ENCODE assay signal across 11 mouse cellular contexts in genomic region chr3:97938814-97939526, GRCm38 (mm10). TPM values are rescaled to one million over a fixed set of nuclear protein-coding genes. Genes with fewer than 3 reads are reported as not detected.
DNase-seq lines count a peak whose midpoint lies in the region; ATAC-seq and TF ChIP-seq lines count a peak whose summit lies in the region.
"Had no signal": no experiment of that assay in that cellular context is flagged by ENCODE, and none has a peak within 500 bp of the region (broad histone marks: within the 10 kb centered on the region; RNA-seq: fewer than 3 reads in every experiment).

No protein-coding gene starts in this region.

- H3K4me3 ChIP-seq in midbrain, embryonic 10.5 days = peak overlapping the region; percentile 34
- H3K4me3 ChIP-seq in midbrain, postnatal 0 days (ENCODE audit: low read depth, low read length) = no peak overlapping the region
- H3K4me3 ChIP-seq in forebrain, embryonic 12.5 days (replicated peaks) = no peak overlapping the region
- H3K4me3 ChIP-seq in liver, embryonic 12.5 days = no peak overlapping the region
- H3K4me3 ChIP-seq in stomach, embryonic 16.5 days (replicated peaks; ENCODE audit: low read length) = no peak overlapping the region
- H3K4me3 ChIP-seq: heart, embryonic 15.5 days had no signal

- peaks cover 39% of the 10 kb centered on the region for H3K27me3 ChIP-seq in midbrain, embryonic 10.5 days (ENCODE audit: low read depth, poor library complexity, severe bottlenecking)
- no peaks in the 10 kb centered on the region; the same call in 1 of the 2 replicates for H3K27me3 ChIP-seq in midbrain, postnatal 0 days (ENCODE audit: insufficient read depth, low read length)
- H3K27me3 ChIP-seq in forebrain, embryonic 12.5 days = 0 out of 2 replicates have a peak, but pooled peaks cover 9% of the 10 kb centered on the region
- no peaks in the 10 kb centered on the region for H3K27me3 ChIP-seq in liver, embryonic 12.5 days (replicated peaks)
- no peaks in the 10 kb centered on the region for H3K27me3 ChIP-seq in stomach, embryonic 16.5 days (ENCODE audit: control insufficient read depth, insufficient read depth, low read length)
- H3K27me3 ChIP-seq: heart, embryonic 15.5 days had no signal

- 11% methylated on average over 7 of the region's 7 CpGs for WGBS in midbrain, embryonic 10.5 days
- WGBS in midbrain, postnatal 0 days = 13% methylated on average over 7 of the region's 7 CpGs
- WGBS in forebrain, embryonic 12.5 days = 3% methylated on average over 7 of the region's 7 CpGs
- WGBS in liver, embryonic 12.5 days (ENCODE audit: insufficient replicate concordance) = 60% methylated on average over 7 of the region's 7 CpGs
- 51% methylated on average over 7 of the region's 7 CpGs for WGBS in stomach, embryonic 16.5 days

- no peak for ATAC-seq in midbrain, postnatal 0 days (ENCODE audit: low FRiP score)
- peak; percentile 37 for ATAC-seq in forebrain, embryonic 12.5 days (ENCODE audit: low FRiP score)
- ATAC-seq in liver, embryonic 12.5 days = no peak
- ATAC-seq in stomach, embryonic 16.5 days (ENCODE audit: insufficient read depth, low FRiP score) = no peak
- no peak for ATAC-seq in megakaryocyte-erythroid progenitor cell, adult 5-6 weeks (replicated peaks; ENCODE audit: low FRiP score, low TSS enrichment, poor library complexity, severe bottlenecking)

- H3K9ac ChIP-seq in midbrain, postnatal 0 days (replicated peaks; ENCODE audit: low read length, poor library complexity, severe bottlenecking) = no peak overlapping the region
- H3K9ac ChIP-seq in forebrain, embryonic 12.5 days = 0 out of 2 replicates have a peak overlapping the region, but pooled peaks have one; percentile 21
- no peak overlapping the region for H3K9ac ChIP-seq in liver, embryonic 12.5 days
- H3K9ac ChIP-seq in stomach, embryonic 16.5 days (ENCODE audit: low read length) = peak overlapping the region; percentile 47; the same call in 1 of the 2 replicates
- H3K9ac ChIP-seq: heart, embryonic 15.5 days had no signal

- peak; percentile 52 for DNase-seq in midbrain, embryonic 10.5 days (ENCODE audit: low spot score)
- no peak for DNase-seq in midbrain, postnatal 0 days (ENCODE audit: low spot score)
- no peak for DNase-seq in cerebellum, adult 9-11 months
- DNase-seq: right cerebral cortex, postnatal 14 days; thymus, postnatal 25 days had no signal

- no peak overlapping the region for H3K4me2 ChIP-seq in midbrain, postnatal 0 days (ENCODE audit: low read depth, low read length, poor library complexity, severe bottlenecking)
- peak overlapping the region; percentile 15; the same call in 1 of the 2 replicates for H3K4me2 ChIP-seq in forebrain, embryonic 12.5 days
- 0 out of 2 replicates have a peak overlapping the region, but pooled peaks have one; percentile 10 for H3K4me2 ChIP-seq in liver, embryonic 12.5 days
- no peak overlapping the region for H3K4me2 ChIP-seq in stomach, embryonic 16.5 days (ENCODE audit: low read depth, low read length)
- H3K4me2 ChIP-seq: heart, embryonic 15.5 days had no signal

- H3K4me1 ChIP-seq in midbrain, embryonic 10.5 days = peaks cover 71% of the 10 kb centered on the region
- H3K4me1 ChIP-seq in midbrain, postnatal 0 days (ENCODE audit: insufficient read depth, low read length) = peaks cover 5% of the 10 kb centered on the region; the same call in 1 of the 2 replicates
- H3K4me1 ChIP-seq in forebrain, embryonic 12.5 days = peaks cover 57% of the 10 kb centered on the region
- peaks cover 73% of the 10 kb centered on the region for H3K4me1 ChIP-seq in liver, embryonic 12.5 days
- peaks cover 44% of the 10 kb centered on the region for H3K4me1 ChIP-seq in stomach, embryonic 16.5 days (ENCODE audit: control insufficient read depth, insufficient read depth, low read length)

- H3K36me3 ChIP-seq in midbrain, embryonic 10.5 days = no peaks in the 10 kb centered on the region
- no peaks in the 10 kb centered on the region for H3K36me3 ChIP-seq in midbrain, postnatal 0 days (ENCODE audit: insufficient read depth, low read length)
- H3K36me3 ChIP-seq in forebrain, embryonic 12.5 days (replicated peaks) = no peaks in the 10 kb centered on the region
- no peaks in the 10 kb centered on the region for H3K36me3 ChIP-seq in liver, embryonic 12.5 days
- no peaks in the 10 kb centered on the region for H3K36me3 ChIP-seq in stomach, embryonic 16.5 days (ENCODE audit: control insufficient read depth, insufficient read depth, low read length)
- H3K36me3 ChIP-seq: heart, embryonic 15.5 days had no signal

- TF ChIP-seq CTCF in midbrain, postnatal 0 days (IDR thresholded peaks at IDR 0.05) = no peak

- H3K27ac ChIP-seq in midbrain, embryonic 10.5 days (replicated peaks) = peak overlapping the region; percentile 91
- H3K27ac ChIP-seq in midbrain, postnatal 0 days (ENCODE audit: low read depth, low read length) = no peak overlapping the region
- H3K27ac ChIP-seq in forebrain, embryonic 12.5 days = peak overlapping the region; percentile 78
- H3K27ac ChIP-seq in liver, embryonic 12.5 days = peak overlapping the region; percentile 71
- no peak overlapping the region for H3K27ac ChIP-seq in stomach, embryonic 16.5 days (ENCODE audit: low read length)
- H3K27ac ChIP-seq: macrophage had no signal

- H3K9me3 ChIP-seq in midbrain, embryonic 10.5 days (replicated peaks) = no peaks in the 10 kb centered on the region
- H3K9me3 ChIP-seq in midbrain, postnatal 0 days (ENCODE audit: low read length) = no peaks in the 10 kb centered on the region
- H3K9me3 ChIP-seq in forebrain, embryonic 12.5 days = no peaks in the 10 kb centered on the region
- H3K9me3 ChIP-seq in liver, embryonic 12.5 days (replicated peaks) = no peaks in the 10 kb centered on the region
- no peaks in the 10 kb centered on the region for H3K9me3 ChIP-seq in stomach, embryonic 16.5 days (replicated peaks; ENCODE audit: control insufficient read depth, low read length)
- H3K9me3 ChIP-seq: heart, embryonic 15.5 days had no signal

RNA-seq across cellular contexts. Expression of gene Sec22b, which starts 38.0 kb away (rescaled TPM):
- polyA plus RNA-seq in midbrain, embryonic 10.5 days (2016; fragmentation: Nextera tagmentation; extraction: Ambion mirVana) = 111 and 116 TPM in 2 replicates
- total RNA-seq in midbrain, postnatal 0 days (2014; rRNA removed) = 62.8 and 69.3 TPM in 2 replicates
- polyA plus RNA-seq in midbrain, postnatal 0 days (2015; fragmentation: Nextera tagmentation; extraction: Ambion mirVana) = 81.4 and 89.1 TPM in 2 replicates
- polyA plus RNA-seq in forebrain, embryonic 12.5 days (2016; fragmentation: Nextera tagmentation; extraction: Ambion mirVana) = 104 and 107 TPM in 2 replicates
- polyA plus RNA-seq in liver, embryonic 12.5 days (2016; fragmentation: Nextera tagmentation; extraction: Ambion mirVana) = 67.1 and 69.2 TPM in 2 replicates
- polyA plus RNA-seq in stomach, embryonic 16.5 days (2015; fragmentation: Nextera tagmentation; extraction: Ambion mirVana) = 143 and 147 TPM in 2 replicates
- total RNA-seq in megakaryocyte-erythroid progenitor cell, adult 5-6 weeks (2014; fragmentation: Nextera tagmentation) = 38.9 and 51.7 TPM in 2 replicates
- 35.0 and 41.5 TPM in 2 replicates for total RNA-seq in megakaryocyte-erythroid progenitor cell, adult 5-6 weeks (2017)

RNA-seq across cellular contexts. Expression of gene Pde4dip, which starts 50.5 kb away (rescaled TPM):
- 18.5 and 22.8 TPM in 2 replicates for polyA plus RNA-seq in midbrain, embryonic 10.5 days (2016; fragmentation: Nextera tagmentation; extraction: Ambion mirVana)
- total RNA-seq in midbrain, postnatal 0 days (2014; rRNA removed) = 93.6 and 100 TPM in 2 replicates
- polyA plus RNA-seq in midbrain, postnatal 0 days (2015; fragmentation: Nextera tagmentation; extraction: Ambion mirVana) = 46.4 and 47.6 TPM in 2 replicates
- 35.7 and 39.3 TPM in 2 replicates for polyA plus RNA-seq in forebrain, embryonic 12.5 days (2016; fragmentation: Nextera tagmentation; extraction: Ambion mirVana)
- polyA plus RNA-seq in liver, embryonic 12.5 days (2016; fragmentation: Nextera tagmentation; extraction: Ambion mirVana) = 8.9 and 9.9 TPM in 2 replicates
- polyA plus RNA-seq in stomach, embryonic 16.5 days (2015; fragmentation: Nextera tagmentation; extraction: Ambion mirVana) = 27.5 and 31.3 TPM in 2 replicates
- total RNA-seq in megakaryocyte-erythroid progenitor cell, adult 5-6 weeks (2014; fragmentation: Nextera tagmentation) = 0.96 and 1.5 TPM in 2 replicates
- 1.2 and 3.4 TPM in 2 replicates for total RNA-seq in megakaryocyte-erythroid progenitor cell, adult 5-6 weeks (2017)

Comparison
In these comparisons a context has a peak if more than half of its experiments do, and no peak if none do; other contexts are left out.
1. H3K27ac ChIP-seq: peak in midbrain, embryonic 10.5 days (single experiment), forebrain, embryonic 12.5 days (single experiment) and liver, embryonic 12.5 days (single experiment); none in midbrain, postnatal 0 days (single experiment) and stomach, embryonic 16.5 days (single experiment).
2. H3K4me2 ChIP-seq: peak in forebrain, embryonic 12.5 days (single experiment) and liver, embryonic 12.5 days (single experiment); none in midbrain, postnatal 0 days (single experiment) and stomach, embryonic 16.5 days (single experiment).
3. H3K9ac ChIP-seq: peak in forebrain, embryonic 12.5 days (single experiment) and stomach, embryonic 16.5 days (single experiment); none in midbrain, postnatal 0 days (single experiment) and liver, embryonic 12.5 days (single experiment).